Mouse (Mus musculus): ENCODE data around the gene Calhm2. TPM values are rescaled to one million over a fixed set of nuclear protein-coding genes. Genes with fewer than 3 reads are reported as not detected.

Gene Calhm2
- 7.5 and 7.7 TPM in 2 replicates for polyA plus RNA-seq (2015; fragmentation: Nextera tagmentation; extraction: Ambion mirVana)

DNA sequence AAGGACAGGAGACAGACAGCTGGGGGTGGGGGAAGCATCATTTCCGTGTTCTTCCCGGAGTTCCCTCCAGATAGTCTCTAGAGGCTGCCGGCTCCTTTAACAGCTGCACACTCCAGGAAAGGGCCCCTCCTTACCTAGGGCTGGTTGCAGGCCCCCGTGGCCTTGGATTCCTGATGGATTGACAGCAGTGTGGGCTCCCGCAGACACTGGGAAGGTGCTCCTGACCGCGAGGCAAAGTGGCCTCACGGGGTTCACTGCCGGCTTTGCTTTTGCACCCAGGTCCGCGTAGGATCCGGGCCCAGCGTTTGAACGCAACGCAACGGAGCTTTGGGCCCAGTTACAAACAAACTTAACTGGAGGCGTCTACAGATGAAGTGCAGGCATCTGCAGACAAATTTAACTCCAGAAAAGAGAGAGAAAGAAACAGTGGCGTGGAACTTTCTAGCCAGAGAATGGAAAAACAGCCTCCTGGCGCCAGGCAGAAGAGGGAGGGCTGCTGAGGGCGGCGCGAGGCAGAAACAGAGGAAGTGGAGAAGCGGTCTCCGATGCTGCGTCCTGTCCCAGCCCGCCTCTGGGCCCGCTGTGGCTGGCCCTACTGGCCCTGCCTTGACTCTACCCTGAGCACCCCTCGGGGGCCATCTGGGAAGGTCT is at the start of gene Calhm2:
Gene Calhm2, minus strand, starts transcription at position 524 of the 651 bp plus-strand sequence.
- 1% methylated on average over 28 of the region's 28 CpGs for WGBS
- H3K4me3 ChIP-seq (replicated peaks) = peak within 1 kb of the TSS; percentile 50
- H3K27me3 ChIP-seq (replicated peaks) = no peaks in the 10 kb centered on the region
- peak within 1 kb of the TSS; percentile 40 for H3K9ac ChIP-seq
- H3K4me2 ChIP-seq = peak within 1 kb of the TSS; percentile 77
- H3K27ac ChIP-seq = peak within 1 kb of the TSS; percentile 93
- peaks cover 11% of the 10 kb centered on the region; the same call in 1 of the 2 replicates for H3K36me3 ChIP-seq
- ATAC-seq (ENCODE audit: insufficient read depth, low FRiP score, low read depth) = peak; percentile 54; the same call in 1 of the 2 replicates
- H3K4me1 ChIP-seq = peaks cover 18% of the 10 kb centered on the region
- no peaks in the 10 kb centered on the region for H3K9me3 ChIP-seq

DNA sequence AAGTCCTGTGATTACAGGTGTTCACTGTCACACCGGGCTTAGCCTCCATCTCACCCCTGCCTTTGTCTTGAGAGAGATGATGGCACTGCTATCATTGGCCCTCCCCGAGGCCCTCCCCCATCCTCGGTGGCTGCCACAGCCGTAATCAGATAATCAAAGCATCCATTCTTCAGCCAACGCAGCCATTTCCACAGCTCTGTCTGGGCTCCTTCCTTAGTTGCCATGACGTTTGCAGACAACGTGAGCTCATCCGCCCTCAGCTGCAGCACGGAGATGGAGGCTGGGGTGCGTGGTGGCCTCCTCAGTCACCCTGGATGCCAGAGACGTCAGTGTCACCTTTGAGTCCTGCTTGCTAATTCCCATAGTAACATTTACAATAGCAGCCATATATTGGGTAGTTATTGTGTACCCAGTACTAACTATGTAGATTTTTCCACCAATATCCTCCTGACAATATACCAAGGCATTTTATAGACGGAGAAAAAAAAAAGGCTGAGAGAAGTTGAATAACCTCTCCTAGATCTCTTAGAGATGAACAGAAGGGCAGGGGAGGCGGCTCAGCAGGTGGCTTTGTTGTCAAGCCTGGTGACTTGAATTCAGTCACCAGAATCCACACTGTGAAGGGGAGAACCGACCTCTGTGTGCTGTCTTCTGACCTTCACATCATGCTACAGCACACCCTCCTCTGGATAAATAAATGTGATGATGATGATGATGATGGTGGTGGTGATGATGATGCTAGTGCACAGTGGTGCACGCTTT is 48.6 kb upstream of the Calhm2 start:
- no peak overlapping the region for H3K27ac ChIP-seq
- no peak overlapping the region for H3K4me3 ChIP-seq (replicated peaks)
- WGBS = 45% methylated on average over 15 of the region's 15 CpGs
- 0 out of 2 replicates have a peak, but pooled peaks cover 4% of the 10 kb centered on the region for H3K27me3 ChIP-seq (replicated peaks)
- no peak overlapping the region for H3K4me2 ChIP-seq
- H3K9me3 ChIP-seq = no peaks in the 10 kb centered on the region
- no peaks in the 10 kb centered on the region for H3K4me1 ChIP-seq
- H3K36me3 ChIP-seq = no peaks in the 10 kb centered on the region
- H3K9ac ChIP-seq = no peak overlapping the region
- no peak for ATAC-seq (ENCODE audit: insufficient read depth, low FRiP score, low read depth)

- 45% methylated on average over 4 of the region's 4 CpGs for WGBS
- no peaks in the 10 kb centered on the region for H3K36me3 ChIP-seq
These were observed 46.6 kb upstream of the Calhm2 start for GRCm38 (mm10) chr19:47184736-47185135.

GRCm38 (mm10) chr19:47184221-47184620 is 46.1 kb upstream of the Calhm2 start:
- H3K9me3 ChIP-seq = no peaks in the 10 kb centered on the region
- H3K9ac ChIP-seq = no peak overlapping the region
- no peak overlapping the region for H3K27ac ChIP-seq
- H3K4me1 ChIP-seq = peaks cover 6% of the 10 kb centered on the region; the same call in 1 of the 2 replicates
- ATAC-seq (ENCODE audit: insufficient read depth, low FRiP score, low read depth) = no peak
- 69% methylated on average over 8 of the region's 8 CpGs for WGBS
- no peak overlapping the region for H3K4me3 ChIP-seq (replicated peaks)
- no peak overlapping the region for H3K4me2 ChIP-seq
- no peaks in the 10 kb centered on the region for H3K36me3 ChIP-seq
- peaks cover 15% of the 10 kb centered on the region for H3K27me3 ChIP-seq (replicated peaks)

More at GRCm38 (mm10) chr19:47184736-47185135, 46.6 kb upstream of the Calhm2 start:
- no peak overlapping the region for H3K4me3 ChIP-seq (replicated peaks)
- no peak overlapping the region for H3K27ac ChIP-seq
- ATAC-seq (ENCODE audit: insufficient read depth, low FRiP score, low read depth) = no peak
- peaks cover 10% of the 10 kb centered on the region for H3K27me3 ChIP-seq (replicated peaks)
- H3K4me1 ChIP-seq = 0 out of 2 replicates have a peak, but pooled peaks cover under 1% of the 10 kb centered on the region
- H3K4me2 ChIP-seq = no peak overlapping the region
- no peaks in the 10 kb centered on the region for H3K9me3 ChIP-seq
- H3K9ac ChIP-seq = no peak overlapping the region

- H3K4me2 ChIP-seq = peak overlapping the region; percentile 99
- H3K27ac ChIP-seq = no peak overlapping the region
- peaks cover 11% of the 10 kb centered on the region for H3K4me1 ChIP-seq
- no peak overlapping the region for H3K9ac ChIP-seq
- H3K9me3 ChIP-seq = no peaks in the 10 kb centered on the region
- 27% methylated on average over 8 of the region's 8 CpGs for whole genome bisulfite sequencing
- no peaks in the 10 kb centered on the region for H3K36me3 ChIP-seq
- H3K27me3 ChIP-seq (replicated peaks) = peaks cover 19% of the 10 kb centered on the region
- H3K4me3 ChIP-seq (replicated peaks) = peak overlapping the region; percentile 71
- ATAC-seq (ENCODE audit: insufficient read depth, low FRiP score, low read depth) = no peak
These were observed 41.9 kb upstream of the Calhm2 start for GRCm38 (mm10) chr19:47180011-47180410.

DNA sequence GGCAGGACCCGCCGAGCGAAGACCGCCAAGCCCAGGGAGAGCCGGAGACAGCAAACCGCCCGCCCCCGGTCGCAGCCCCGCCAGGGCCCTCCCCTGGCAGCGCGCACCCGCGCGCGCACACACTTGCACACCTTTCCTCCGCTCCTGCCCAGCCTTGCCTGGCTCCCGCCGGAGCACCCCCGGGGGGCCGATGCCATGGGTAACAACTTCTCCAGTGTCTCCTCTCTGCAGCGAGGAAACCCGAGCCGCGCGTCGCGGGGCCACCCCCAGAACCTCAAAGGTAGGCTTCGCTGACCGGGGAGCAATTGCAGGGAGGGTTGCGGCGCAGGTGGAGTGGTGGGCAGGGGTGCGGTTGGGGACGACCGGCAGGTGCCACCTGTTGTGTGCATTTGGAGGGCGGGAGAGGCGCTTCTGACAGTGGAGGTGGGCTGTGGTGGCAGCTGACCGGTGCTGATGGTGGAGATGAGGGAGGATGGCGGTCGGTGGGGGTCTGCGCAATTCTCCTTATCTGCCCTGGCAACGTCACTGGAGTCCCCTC is 41.2 kb upstream of the Calhm2 start:
- no peaks in the 10 kb centered on the region for H3K36me3 ChIP-seq
- ATAC-seq (ENCODE audit: insufficient read depth, low FRiP score, low read depth) = no peak
- under 1% methylated on average over 28 of the region's 42 CpGs for WGBS

GRCm38 (mm10) chr19:47178431-47179271 is 40.6 kb upstream of the Calhm2 start, which contains the start of gene Neurl1a:
Neurl1a (plus strand) TSS chr19:47178820.
- peak within 1 kb of the TSS; percentile 99 for H3K4me2 ChIP-seq
- no peaks in the 10 kb centered on the region for H3K9me3 ChIP-seq
- peaks cover 19% of the 10 kb centered on the region for H3K27me3 ChIP-seq (replicated peaks)
- H3K4me1 ChIP-seq = peaks cover 11% of the 10 kb centered on the region
- under 1% methylated on average over 88 of the region's 98 CpGs for WGBS
- peak within 1 kb of the TSS; percentile 51 for H3K27ac ChIP-seq
- H3K4me3 ChIP-seq (replicated peaks) = peak within 1 kb of the TSS; percentile 71
- ATAC-seq (ENCODE audit: insufficient read depth, low FRiP score, low read depth) = peak; percentile 49
- H3K36me3 ChIP-seq = no peaks in the 10 kb centered on the region
- peak within 1 kb of the TSS; percentile 65 for H3K9ac ChIP-seq

More for the DNA sequence above, 41.2 kb upstream of the Calhm2 start:
- peaks cover 19% of the 10 kb centered on the region for H3K27me3 ChIP-seq (replicated peaks)
- H3K4me1 ChIP-seq = peaks cover 11% of the 10 kb centered on the region
- H3K9ac ChIP-seq = peak overlapping the region; percentile 65
- H3K27ac ChIP-seq = peak overlapping the region; percentile 51
- H3K4me2 ChIP-seq = peak overlapping the region; percentile 99
- H3K4me3 ChIP-seq (replicated peaks) = peak overlapping the region; percentile 71
- no peaks in the 10 kb centered on the region for H3K9me3 ChIP-seq

- Histone ChIP-seq H3K9ac (no peak overlapping the region), H3K27ac (no peak overlapping the region), H3K36me3 (no peaks in the 10 kb centered on the region), H3K27me3 (replicated peaks) (peaks cover 19% of the 10 kb centered on the region), H3K4me1 (peaks cover 11% of the 10 kb centered on the region), H3K9me3 (no peaks in the 10 kb centered on the region), H3K4me2 (peak overlapping the region; percentile 99), H3K4me3 (replicated peaks) (peak overlapping the region; percentile 71)
- WGBS = 23% methylated on average over 10 of the region's 10 CpGs
- 0 out of 2 replicates have a peak, but pooled peaks have one; percentile 30 for ATAC-seq (ENCODE audit: insufficient read depth, low FRiP score, low read depth)
These were observed 39.9 kb upstream of the Calhm2 start for GRCm38 (mm10) chr19:47178001-47178400.

DNA sequence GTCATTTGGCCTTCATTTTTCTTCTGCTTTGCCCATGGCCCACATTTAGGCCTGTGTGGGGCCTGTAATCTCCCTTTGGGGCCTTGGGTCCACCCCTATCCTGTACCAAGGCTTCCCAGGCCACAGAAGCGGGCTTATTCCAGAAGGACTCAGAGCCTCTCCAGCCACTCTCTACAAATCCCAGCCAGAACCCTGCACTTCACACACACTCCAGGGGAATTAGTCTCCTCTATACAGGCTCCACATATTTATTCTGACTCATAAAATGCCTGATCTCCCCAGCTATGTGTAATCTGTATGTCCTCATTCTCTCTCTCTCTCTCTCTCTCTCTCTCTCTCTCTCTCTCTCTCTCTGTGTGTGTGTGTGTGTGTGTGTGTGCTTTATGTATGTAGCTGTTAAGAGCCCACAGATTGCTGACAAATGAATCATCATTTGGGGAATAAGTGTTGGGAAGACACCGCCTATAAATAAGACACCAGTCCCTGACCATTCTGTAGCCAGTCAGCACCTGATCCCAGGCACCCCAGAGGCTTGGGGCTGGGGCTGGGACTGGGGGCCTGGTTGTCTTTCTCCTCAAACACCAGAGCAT is 38.9 kb upstream of the Calhm2 start:
- peaks cover 19% of the 10 kb centered on the region for H3K27me3 ChIP-seq (replicated peaks)
- H3K4me1 ChIP-seq = peaks cover 11% of the 10 kb centered on the region
- no peaks in the 10 kb centered on the region for H3K9me3 ChIP-seq
- ATAC-seq (ENCODE audit: insufficient read depth, low FRiP score, low read depth) = no peak
- H3K4me3 ChIP-seq (replicated peaks) = no peak overlapping the region
- H3K36me3 ChIP-seq = no peaks in the 10 kb centered on the region
- 68% methylated on average over 2 of the region's 2 CpGs for WGBS
- no peak overlapping the region for H3K9ac ChIP-seq
- H3K4me2 ChIP-seq = no peak overlapping the region
- H3K27ac ChIP-seq = no peak overlapping the region; the same call in 1 of the 2 replicates

GRCm38 (mm10) chr19:47175472-47175871 is 37.4 kb upstream of the Calhm2 start:
- Histone ChIP-seq H3K4me2 (no peak overlapping the region), H3K27ac (no peak overlapping the region), H3K36me3 (no peaks in the 10 kb centered on the region), H3K27me3 (replicated peaks) (peaks cover 19% of the 10 kb centered on the region), H3K4me1 (peaks cover 11% of the 10 kb centered on the region), H3K4me3 (replicated peaks) (no peak overlapping the region), H3K9ac (no peak overlapping the region), H3K9me3 (no peaks in the 10 kb centered on the region)
- ATAC-seq (ENCODE audit: insufficient read depth, low FRiP score, low read depth) = no peak
- WGBS = 58% methylated on average over 2 of the region's 2 CpGs

GRCm38 (mm10) chr19:47174515-47174914 is 36.4 kb upstream of the Calhm2 start:
- Histone ChIP-seq H3K4me1 (peaks cover 8% of the 10 kb centered on the region), H3K27ac (no peak overlapping the region), H3K9me3 (no peaks in the 10 kb centered on the region), H3K27me3 (replicated peaks) (peaks cover 11% of the 10 kb centered on the region; the same call in 1 of the 2 replicates), H3K9ac (no peak overlapping the region), H3K4me2 (no peak overlapping the region), H3K4me3 (replicated peaks) (no peak overlapping the region), H3K36me3 (no peaks in the 10 kb centered on the region)
- WGBS = 55% methylated on average over 3 of the region's 3 CpGs
- no peak for ATAC-seq (ENCODE audit: insufficient read depth, low FRiP score, low read depth)
